ENCODE assay signal across 22 mouse cellular contexts in the genomic region with DNA sequence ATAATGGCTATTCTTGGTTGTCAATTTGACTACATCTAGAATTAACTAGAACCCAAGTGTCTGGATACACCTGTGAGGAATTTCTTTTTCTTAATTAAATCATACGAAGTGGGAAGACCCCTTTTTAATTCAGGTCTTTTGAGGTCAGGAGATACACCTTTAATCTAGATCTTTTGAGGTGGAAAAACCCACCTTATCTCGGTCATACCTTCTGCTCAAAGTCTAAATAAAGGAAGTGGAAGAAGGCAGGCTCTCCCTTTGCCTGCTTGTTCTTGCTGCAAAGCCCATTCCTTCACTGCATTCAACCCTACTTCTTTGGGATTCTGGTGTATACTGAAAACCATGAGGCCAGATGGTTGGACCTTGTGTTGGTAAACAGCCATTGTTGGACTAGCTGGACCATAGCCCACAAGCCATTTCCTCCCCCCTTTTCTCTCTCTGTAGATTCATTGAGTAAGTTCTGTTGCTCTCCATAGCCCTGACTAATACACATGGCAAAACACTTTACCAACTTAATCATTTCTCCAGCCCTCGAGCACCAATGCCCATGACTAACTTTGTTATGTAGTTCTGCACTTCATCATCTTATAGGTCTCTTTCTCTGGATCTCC.
A peak's percentile ranks its signal among the peaks of the same experiment; 100 is the strongest.
DNase-seq lines count a peak whose midpoint lies in the region; ATAC-seq lines count a peak whose summit lies in the region.
"Had no signal": no experiment of that assay in that cellular context is flagged by ENCODE, and none has a peak within 500 bp of the region (broad histone marks: within the 10 kb centered on the region; RNA-seq: fewer than 3 reads in every experiment).

No protein-coding gene starts in this region.

- no peak overlapping the region for H3K4me3 ChIP-seq in heart, embryonic 14.5 days (ENCODE audit: control insufficient read depth in 1 of 2, insufficient read depth in 1 of 2, low read depth in 1 of 2, low read length in 2 of 2)
- H3K4me3 ChIP-seq: embryonic facial prominence, embryonic 10.5 days; forebrain, embryonic 12.5 days; left cerebral cortex, adult 2 months; midbrain, embryonic 10.5 days; neural tube, embryonic 12.5 days had no signal

- H3K9me3 ChIP-seq in heart, embryonic 14.5 days (ENCODE audit: control insufficient read depth, low read length), result no peaks in the 10 kb centered on the region
- H3K9me3 ChIP-seq: embryonic facial prominence, embryonic 10.5 days; forebrain, embryonic 12.5 days; midbrain, embryonic 10.5 days; neural tube, embryonic 12.5 days had no signal

- DNase-seq in gastrocnemius, postnatal 4 days (ENCODE audit: low spot score in 2 of 2), result peak; percentile 6
- DNase-seq in gastrocnemius, postnatal 14 days, result no peak
- DNase-seq in heart, adult 9 months (ENCODE audit: low spot score in 2 of 2), result no peak
- DNase-seq in thymus, postnatal 4 days, result peak; percentile 7
- no peak for DNase-seq in thymus, postnatal 14 days
- DNase-seq in spleen, adult 18-20 months, result no peak
- DNase-seq: cerebellum, adult 2 months; kidney, adult 9 months; kidney, postnatal 36 days; layer of hippocampus, adult 9-11 months; left cerebral cortex, postnatal 4 days; right cerebral cortex, adult 18-20 months had no signal

- intact Hi-C loops in gastrocnemius, postnatal 14 days (cut with DNase I; ENCODE audit: low total_unique reads), result no loop called here

- ATAC-seq in heart, embryonic 14.5 days (ENCODE audit: insufficient number of reproducible peaks, insufficient read depth, low FRiP score, low read depth), result no peak

- peak overlapping the region; percentile 98 to 99 for H3K27ac ChIP-seq in heart, embryonic 14.5 days (replicated peaks in 1 of 2; ENCODE audit: control insufficient read depth in 1 of 2, insufficient read depth in 1 of 2, low read depth in 2 of 2, low read length in 2 of 2)
- H3K27ac ChIP-seq: embryonic facial prominence, embryonic 10.5 days; forebrain, embryonic 12.5 days; hindbrain, embryonic 14.5 days; left cerebral cortex, adult 2 months; liver, embryonic 14.5 days; macrophage; midbrain, embryonic 10.5 days; neural tube, embryonic 12.5 days had no signal

- no peaks in the 10 kb centered on the region for H3K36me3 ChIP-seq in heart, embryonic 14.5 days (ENCODE audit: control insufficient read depth, insufficient read depth, low read length)
- H3K36me3 ChIP-seq: embryonic facial prominence, embryonic 10.5 days; forebrain, embryonic 12.5 days; midbrain, embryonic 10.5 days; neural tube, embryonic 12.5 days had no signal

- peaks cover 30 to 33% of the 10 kb centered on the region in 2 experiments for H3K4me1 ChIP-seq in heart, embryonic 14.5 days (ENCODE audit: control insufficient read depth in 2 of 2, insufficient read depth in 2 of 2, low read length in 2 of 2)

- 71% methylated on average over 3 of the region's 3 CpGs for WGBS in heart, embryonic 14.5 days

- no peak overlapping the region for H3K9ac ChIP-seq in heart, embryonic 14.5 days (ENCODE audit: low read length)
- H3K9ac ChIP-seq: forebrain, embryonic 12.5 days; hindbrain, embryonic 14.5 days; liver, embryonic 14.5 days; neural tube, embryonic 12.5 days had no signal

- H3K27me3 ChIP-seq in heart, embryonic 14.5 days (ENCODE audit: control insufficient read depth, insufficient read depth, low read length), result no peaks in the 10 kb centered on the region
- H3K27me3 ChIP-seq: CH12.LX; forebrain, embryonic 12.5 days; neural tube, embryonic 12.5 days had no signal

- H3K4me2 ChIP-seq in heart, embryonic 14.5 days (ENCODE audit: low read length), result no peak overlapping the region
- H3K4me2 ChIP-seq: forebrain, embryonic 12.5 days; hindbrain, embryonic 14.5 days; neural tube, embryonic 12.5 days had no signal

Comparison
In these comparisons a context has a peak if more than half of its experiments do, and no peak if none do; other contexts are left out.
1. DNase-seq: peak in gastrocnemius, postnatal 4 days (2 of 2) and thymus, postnatal 4 days (single experiment); none in gastrocnemius, postnatal 14 days (single experiment), heart, adult 9 months (0 of 2), thymus, postnatal 14 days (single experiment) and spleen, adult 18-20 months (0 of 2).